Mouse (Mus musculus): Measurements from ENCODE around the gene Macrod2. TPM values are rescaled to one million over a fixed set of nuclear protein-coding genes. Genes with fewer than 3 reads are reported as not detected.

Macrod2 gene
- total and polyA plus RNA-seq, 2 experiments from 2014 or later = 37.3 to 67.2 TPM

DNA sequence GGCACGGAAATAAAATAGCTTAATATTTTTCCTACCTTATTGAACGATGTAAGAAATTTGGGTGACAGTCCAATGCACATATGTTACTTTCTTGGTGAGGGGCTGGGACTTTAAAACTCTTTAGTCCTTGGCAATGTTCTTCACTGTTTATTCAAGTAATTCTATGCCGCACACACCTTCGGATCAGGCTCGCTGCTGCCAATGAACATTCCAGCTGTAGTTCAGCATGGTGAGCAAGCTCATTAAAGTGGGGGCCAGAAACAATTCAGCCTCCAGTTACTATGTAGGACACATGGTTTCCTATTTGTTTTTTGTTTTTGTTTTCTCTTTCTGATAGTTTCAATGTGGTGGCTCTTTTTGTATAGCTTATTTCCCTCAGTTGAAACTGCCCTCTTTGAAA lies 267.6 kb downstream of the Macrod2 start:
- DNase-seq (ENCODE audit: low spot score) (no peak), ATAC-seq (ENCODE audit: low FRiP score) (no peak)
- TF ChIP-seq CTCF (IDR thresholded peaks at IDR 0.05) = no peak
- H3K9ac ChIP-seq (replicated peaks; ENCODE audit: low read length, poor library complexity, severe bottlenecking) = no peak overlapping the region
- peaks cover 7% of the 10 kb centered on the region; the same call in 1 of the 2 replicates for H3K4me1 ChIP-seq (ENCODE audit: insufficient read depth, low read length)
- H3K9me3 ChIP-seq (ENCODE audit: low read length) = no peaks in the 10 kb centered on the region
- 86% methylated on average over 5 of the region's 5 CpGs for WGBS
- H3K27me3 ChIP-seq (ENCODE audit: insufficient read depth, low read length) = no peaks in the 10 kb centered on the region
- no peak overlapping the region for H3K4me3 ChIP-seq (ENCODE audit: low read depth, low read length)
- H3K36me3 ChIP-seq (ENCODE audit: insufficient read depth, low read length) = peaks cover 10% of the 10 kb centered on the region; the same call in 1 of the 2 replicates
- H3K4me2 ChIP-seq (ENCODE audit: low read depth, low read length, poor library complexity, severe bottlenecking) = no peak overlapping the region
- H3K27ac ChIP-seq (ENCODE audit: low read depth, low read length) = no peak overlapping the region

- DNase-seq (ENCODE audit: low spot score) = no peak
- peaks cover 7% of the 10 kb centered on the region; the same call in 1 of the 2 replicates for H3K4me1 ChIP-seq (ENCODE audit: insufficient read depth, low read length)
- 95% methylated on average over 4 of the region's 4 CpGs for WGBS
- H3K27me3 ChIP-seq (ENCODE audit: insufficient read depth, low read length) = no peaks in the 10 kb centered on the region
- no peak overlapping the region for H3K27ac ChIP-seq (ENCODE audit: low read depth, low read length)
- no peak overlapping the region for H3K4me3 ChIP-seq (ENCODE audit: low read depth, low read length)
- H3K9ac ChIP-seq (replicated peaks; ENCODE audit: low read length, poor library complexity, severe bottlenecking) = no peak overlapping the region
- H3K9me3 ChIP-seq (ENCODE audit: low read length) = no peaks in the 10 kb centered on the region
- no peak for ATAC-seq (ENCODE audit: low FRiP score)
- H3K4me2 ChIP-seq (ENCODE audit: low read depth, low read length, poor library complexity, severe bottlenecking) = no peak overlapping the region
- H3K36me3 ChIP-seq (ENCODE audit: insufficient read depth, low read length) = peaks cover 7% of the 10 kb centered on the region; the same call in 1 of the 2 replicates
- no peak for TF ChIP-seq CTCF (IDR thresholded peaks at IDR 0.05)
Measured at GRCm38 (mm10) chr2:140664381-140664780, 269.3 kb downstream of the Macrod2 start.

DNA sequence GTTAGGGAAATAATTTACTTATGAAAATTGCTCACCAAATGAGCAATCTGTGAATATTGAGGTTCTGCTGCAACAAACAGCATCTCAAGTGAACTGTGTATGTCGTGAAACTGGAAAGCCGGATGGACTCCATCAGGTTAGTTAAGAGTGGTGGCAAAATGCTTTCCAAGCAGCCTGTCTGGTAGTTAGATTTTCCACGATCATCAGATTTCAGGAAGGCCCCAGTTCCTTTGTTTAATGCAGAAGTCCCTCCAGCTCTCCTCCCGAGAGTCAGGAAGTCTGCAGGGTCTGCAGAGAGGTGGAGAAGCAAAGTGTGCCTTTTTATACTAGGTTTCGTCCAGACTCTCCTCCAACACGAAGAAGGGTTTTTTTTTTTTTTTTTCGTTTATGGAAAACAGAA lies 271.7 kb downstream of the Macrod2 start:
- DNase-seq (ENCODE audit: low spot score) (no peak), ATAC-seq (ENCODE audit: low FRiP score) (no peak)
- peaks cover 7% of the 10 kb centered on the region; the same call in 1 of the 2 replicates for H3K4me1 ChIP-seq (ENCODE audit: insufficient read depth, low read length)
- H3K27ac ChIP-seq (ENCODE audit: low read depth, low read length) = no peak overlapping the region
- no peak for TF ChIP-seq CTCF (IDR thresholded peaks at IDR 0.05)
- no peaks in the 10 kb centered on the region for H3K9me3 ChIP-seq (ENCODE audit: low read length)
- 18% methylated on average over 7 of the region's 7 CpGs for WGBS
- H3K9ac ChIP-seq (replicated peaks; ENCODE audit: low read length, poor library complexity, severe bottlenecking) = peak overlapping the region; percentile 33
- H3K27me3 ChIP-seq (ENCODE audit: insufficient read depth, low read length) = no peaks in the 10 kb centered on the region
- H3K36me3 ChIP-seq (ENCODE audit: insufficient read depth, low read length) = no peaks in the 10 kb centered on the region
- peak overlapping the region; percentile 53 for H3K4me3 ChIP-seq (ENCODE audit: low read depth, low read length)
- peak overlapping the region; percentile 62 for H3K4me2 ChIP-seq (ENCODE audit: low read depth, low read length, poor library complexity, severe bottlenecking)

DNA sequence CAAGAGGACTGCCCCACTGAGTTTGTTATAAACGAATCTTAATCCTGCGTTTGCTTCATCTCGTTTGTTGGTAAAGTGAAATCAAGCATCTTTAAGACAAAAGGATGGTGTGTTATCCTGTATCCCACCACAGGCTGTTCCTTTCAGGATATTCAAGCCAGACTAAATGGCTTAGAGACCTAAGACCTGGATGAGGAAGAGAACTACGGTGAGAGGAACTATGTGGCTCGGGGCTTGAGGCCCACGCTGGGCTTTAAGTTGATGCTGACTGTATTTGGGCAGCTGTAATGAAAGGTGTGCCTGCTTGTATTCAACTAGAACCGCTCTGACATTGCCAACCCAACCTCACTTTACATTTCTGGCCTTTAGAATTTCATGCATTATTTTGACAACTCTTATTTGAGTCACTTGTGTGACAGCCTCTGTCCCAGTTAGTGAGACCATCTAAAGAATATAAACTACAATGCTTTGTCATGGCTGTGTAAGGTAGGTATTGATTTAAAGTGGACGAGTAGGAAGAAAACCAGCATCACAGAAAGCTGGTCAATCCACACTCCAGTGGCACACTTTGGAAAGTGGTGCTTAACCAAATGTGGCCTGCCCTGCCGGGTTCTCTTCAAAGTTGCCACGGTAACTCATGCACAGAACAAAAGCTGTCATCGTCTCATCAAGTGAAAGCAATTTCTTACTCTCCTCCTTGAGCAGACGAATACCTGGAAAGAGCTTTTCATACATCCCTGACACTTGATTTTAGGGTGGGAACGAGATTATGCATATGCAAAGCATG lies 272.3 kb downstream of the Macrod2 start:
- Histone ChIP-seq H3K9me3 (ENCODE audit: low read length) (no peaks in the 10 kb centered on the region), H3K9ac (replicated peaks; ENCODE audit: low read length, poor library complexity, severe bottlenecking) (peak overlapping the region; percentile 33), H3K27me3 (ENCODE audit: insufficient read depth, low read length) (no peaks in the 10 kb centered on the region), H3K4me1 (ENCODE audit: insufficient read depth, low read length) (peaks cover 7% of the 10 kb centered on the region; the same call in 1 of the 2 replicates), H3K4me2 (ENCODE audit: low read depth, low read length, poor library complexity, severe bottlenecking) (peak overlapping the region; percentile 62), H3K36me3 (ENCODE audit: insufficient read depth, low read length) (no peaks in the 10 kb centered on the region), H3K4me3 (ENCODE audit: low read depth, low read length) (peak overlapping the region; percentile 53), H3K27ac (ENCODE audit: low read depth, low read length) (no peak overlapping the region)
- ATAC-seq (ENCODE audit: low FRiP score) = no peak
- DNase-seq (ENCODE audit: low spot score) = no peak
- WGBS = 18% methylated on average over 13 of the region's 13 CpGs
- TF ChIP-seq CTCF (IDR thresholded peaks at IDR 0.05) = no peak

DNA sequence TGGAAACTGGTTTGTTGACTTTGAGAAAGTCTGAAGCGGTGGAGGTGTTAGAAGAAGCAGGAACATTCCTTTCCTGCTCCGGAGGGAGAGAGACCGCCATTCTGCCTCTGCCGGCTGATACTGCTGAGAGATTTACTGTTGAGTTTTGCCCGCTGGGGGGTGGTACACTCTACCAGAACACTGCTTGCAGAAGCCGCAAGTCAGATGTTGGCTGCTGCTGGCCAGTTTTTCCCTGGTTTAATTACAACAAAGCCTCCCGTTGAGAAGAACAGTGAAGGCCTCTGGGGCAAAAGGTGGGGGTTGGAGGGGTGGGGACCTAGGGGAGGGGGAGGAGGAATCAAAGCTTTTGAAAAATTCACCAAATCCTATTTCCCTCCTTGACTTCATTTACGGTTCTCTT lies 273.2 kb downstream of the Macrod2 start:
- Histone ChIP-seq H3K4me1 (ENCODE audit: insufficient read depth, low read length) (peaks cover 7% of the 10 kb centered on the region; the same call in 1 of the 2 replicates), H3K9ac (replicated peaks; ENCODE audit: low read length, poor library complexity, severe bottlenecking) (peak overlapping the region; percentile 61; the same call in 1 of the 2 replicates), H3K36me3 (ENCODE audit: insufficient read depth, low read length) (no peaks in the 10 kb centered on the region), H3K4me3 (ENCODE audit: low read depth, low read length) (peak overlapping the region; percentile 53), H3K9me3 (ENCODE audit: low read length) (no peaks in the 10 kb centered on the region), H3K27me3 (ENCODE audit: insufficient read depth, low read length) (no peaks in the 10 kb centered on the region), H3K27ac (ENCODE audit: low read depth, low read length) (peak overlapping the region; percentile 33), H3K4me2 (ENCODE audit: low read depth, low read length, poor library complexity, severe bottlenecking) (peak overlapping the region; percentile 62)
- TF ChIP-seq CTCF (IDR thresholded peaks at IDR 0.05) = peak; percentile 88
- peak; percentile 93 for DNase-seq (ENCODE audit: low spot score)
- ATAC-seq (ENCODE audit: low FRiP score) = peak; percentile 61; the same call in 1 of the 2 replicates
- 1% methylated on average over 8 of the region's 8 CpGs for WGBS

- ATAC-seq (ENCODE audit: low FRiP score) = no peak
- Histone ChIP-seq H3K27me3 (ENCODE audit: insufficient read depth, low read length) (no peaks in the 10 kb centered on the region), H3K9ac (replicated peaks; ENCODE audit: low read length, poor library complexity, severe bottlenecking) (peak overlapping the region; percentile 61), H3K4me2 (ENCODE audit: low read depth, low read length, poor library complexity, severe bottlenecking) (peak overlapping the region; percentile 62), H3K27ac (ENCODE audit: low read depth, low read length) (peak overlapping the region; percentile 33), H3K9me3 (ENCODE audit: low read length) (no peaks in the 10 kb centered on the region), H3K4me1 (ENCODE audit: insufficient read depth, low read length) (peaks cover 7% of the 10 kb centered on the region; the same call in 1 of the 2 replicates), H3K4me3 (ENCODE audit: low read depth, low read length) (peak overlapping the region; percentile 53), H3K36me3 (ENCODE audit: insufficient read depth, low read length) (no peaks in the 10 kb centered on the region)
- no peak for DNase-seq (ENCODE audit: low spot score)
- 20% methylated on average over 2 of the region's 2 CpGs for WGBS
- no peak for TF ChIP-seq CTCF (IDR thresholded peaks at IDR 0.05)
Measured at GRCm38 (mm10) chr2:140669081-140669480, 274.0 kb downstream of the Macrod2 start.

Measured in midbrain, postnatal 0 days (tissue).